Mouse (Mus musculus) megakaryocyte progenitor cell, adult 5-6 weeks (primary cell): ENCODE measurements around the gene Art3. TPM values are rescaled to one million over a fixed set of nuclear protein-coding genes. Genes with fewer than 3 reads are reported as not detected.
"Not testable (repeated sequence)": the region's sequence is repeated elsewhere in the genome, so short reads cannot be mapped to it uniquely, and the experiment has no call there.

Experiments
- ATAC-seq: replicated peaks from 2 replicates; pipeline ENCODE4 v1.8.0; 2016; ENCODE audit warnings: mild to moderate bottlenecking, moderate TSS enrichment, inconsistent platforms; ENCODE audit not compliant: poor library complexity
- total RNA-seq, 2 experiments: library from RNA; stranded (forward) in 1 of 2; stranded (reverse) in 1 of 2; fragments of 157-497, 149-512 nt in 1 of 2; fragments of 200-1000 nt in 1 of 2; gene quantifications; 2 replicates each; pipeline versions ENCODE4 v1.2.3 to v1.2.4; 2015 to 2017

Art3 gene
- total RNA-seq, 2 experiments from 2014 or later: 1.5 TPM; not detected in 1

DNA sequence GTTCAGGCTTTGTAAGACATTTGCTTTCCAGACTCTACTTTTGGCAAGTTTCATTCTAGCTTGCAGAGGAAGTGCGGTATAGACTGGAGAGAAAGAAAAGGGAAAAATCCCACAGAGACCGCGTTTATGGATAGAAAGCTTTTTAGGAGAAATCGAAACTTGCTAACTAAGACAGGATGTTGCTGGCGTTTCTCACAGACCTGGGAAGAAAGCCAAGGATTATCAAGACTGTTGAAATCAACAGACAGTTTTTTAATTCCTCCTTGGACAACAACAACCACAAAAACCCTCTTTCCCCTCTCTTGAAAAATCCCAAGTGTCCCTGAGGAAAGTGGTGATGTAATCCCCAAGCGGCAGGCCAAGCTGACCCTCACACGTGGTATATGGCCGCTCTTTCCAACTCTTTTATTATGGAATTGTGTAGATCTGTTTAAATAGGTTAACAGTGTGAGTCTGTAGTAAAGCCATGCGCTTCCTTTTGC lies 773 bp downstream of the Art3 start:
- peak; percentile 59 for ATAC-seq

DNA sequence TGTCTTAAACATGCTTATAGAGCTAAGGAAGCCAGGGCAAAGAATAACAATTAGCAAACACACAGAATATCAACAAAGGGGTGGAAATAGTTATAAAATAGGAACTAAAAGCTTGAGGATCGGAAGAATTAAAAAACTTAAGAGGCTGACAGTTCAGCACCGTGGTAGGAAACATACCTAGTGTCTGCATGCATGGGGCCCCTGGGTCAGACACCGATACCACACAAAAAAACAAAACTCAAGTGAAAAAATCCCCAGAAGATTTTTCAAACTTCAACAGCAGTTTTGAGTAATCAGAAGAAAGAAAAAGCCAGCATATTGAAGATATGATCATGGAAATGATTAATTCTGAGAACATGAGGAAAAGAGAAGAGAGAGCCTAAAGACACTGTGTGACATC lies 5.1 kb downstream of the Art3 start:
- ATAC-seq: no peak

DNA sequence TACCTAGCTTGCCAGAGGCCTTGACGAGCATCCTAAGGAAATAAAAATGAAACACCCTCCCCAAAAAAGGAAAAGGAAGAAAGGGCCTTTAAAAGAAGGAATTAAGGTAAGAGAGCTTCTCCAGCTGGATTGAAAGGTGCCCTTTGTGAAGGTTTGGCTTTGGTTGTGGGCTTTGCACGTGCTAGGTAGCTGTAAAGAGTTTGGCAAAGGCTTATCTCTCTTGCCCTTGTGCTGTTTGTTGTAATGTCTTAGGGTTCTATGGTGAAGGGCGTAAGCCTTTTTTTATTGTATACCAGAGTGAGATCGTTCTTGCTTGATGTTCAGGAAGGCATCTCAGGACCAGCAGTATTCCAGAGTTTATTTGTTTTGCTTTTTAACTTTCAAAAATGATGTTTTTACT lies 9.0 kb downstream of the Art3 start:
- ATAC-seq: peak; percentile 64; the same call in 1 of the 2 replicates

DNA sequence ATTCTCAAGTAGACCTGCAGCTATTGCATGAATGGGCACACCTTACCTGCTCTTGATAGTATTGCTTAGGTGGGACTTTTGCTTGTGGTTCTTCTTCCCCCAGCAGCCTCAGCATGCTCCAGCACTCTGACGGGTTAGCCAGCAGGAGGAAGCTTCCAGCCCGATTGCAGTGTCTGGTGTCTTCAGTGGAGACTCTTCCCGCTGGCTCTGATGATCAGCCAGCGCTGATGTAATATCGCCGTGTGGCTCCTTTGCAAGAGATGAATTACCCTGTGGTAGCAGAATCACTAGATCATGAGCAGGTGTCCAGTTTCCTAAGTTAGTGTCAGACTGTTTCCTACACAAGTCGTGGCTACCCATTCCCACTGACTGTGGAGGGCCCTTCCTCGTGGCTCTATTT lies 13.4 kb downstream of the Art3 start:
- peak; percentile 19; the same call in 1 of the 2 replicates for ATAC-seq

DNA sequence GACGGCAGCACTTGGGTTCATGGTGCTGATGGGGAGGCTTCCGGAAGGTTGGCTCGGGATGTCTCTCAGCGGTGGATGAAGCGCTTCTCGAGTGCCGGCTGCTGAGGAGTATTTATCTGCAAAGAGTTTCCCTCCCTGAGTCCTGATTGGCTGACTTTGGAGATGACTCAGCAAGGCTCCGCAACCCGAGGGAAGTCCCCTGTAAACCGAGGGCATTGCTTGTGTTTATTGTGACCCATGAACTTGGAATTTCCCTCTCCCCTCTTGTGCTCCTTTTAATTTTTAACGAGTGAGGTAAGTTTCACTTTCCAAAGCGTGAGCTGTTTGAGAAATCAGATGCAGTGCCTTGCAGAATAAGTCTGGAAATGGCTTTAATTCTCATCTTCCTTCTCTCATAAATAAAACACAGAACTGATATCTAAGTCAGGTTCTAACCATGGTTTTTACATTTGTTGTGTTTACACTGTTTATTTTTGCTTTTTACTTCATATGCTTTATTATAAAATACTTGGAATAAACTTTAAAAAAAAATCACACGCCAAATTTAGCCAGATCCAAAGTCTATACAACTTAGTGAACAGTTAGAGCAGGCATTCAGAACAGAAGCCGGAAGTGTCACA lies 17.3 kb downstream of the Art3 start, which contains the start of gene Cxcl10:
Gene Cxcl10 (minus strand): TSS at position 96 of the 620 bp plus-strand sequence.
- peak; percentile 83 for ATAC-seq

DNA sequence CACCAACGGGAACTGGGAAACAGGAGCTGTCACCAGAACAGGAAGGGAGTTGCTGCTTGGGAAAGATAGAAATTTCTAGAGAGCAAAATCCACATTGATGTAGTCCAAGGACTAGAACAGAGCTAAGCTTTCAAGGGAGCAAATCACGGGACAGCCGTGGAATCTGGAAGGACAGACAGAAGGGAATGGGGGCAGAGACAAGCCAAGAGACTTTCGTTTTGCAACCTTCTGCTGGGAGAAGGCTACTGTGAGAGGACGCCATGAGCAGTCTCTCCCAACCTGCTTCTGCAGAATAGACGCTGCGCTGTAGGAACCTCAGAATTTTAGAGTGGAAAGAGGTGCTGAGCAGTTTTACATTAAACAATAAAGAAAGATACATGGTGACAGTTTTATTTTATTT lies 18.1 kb downstream of the Art3 start:
- no peak for ATAC-seq

DNA sequence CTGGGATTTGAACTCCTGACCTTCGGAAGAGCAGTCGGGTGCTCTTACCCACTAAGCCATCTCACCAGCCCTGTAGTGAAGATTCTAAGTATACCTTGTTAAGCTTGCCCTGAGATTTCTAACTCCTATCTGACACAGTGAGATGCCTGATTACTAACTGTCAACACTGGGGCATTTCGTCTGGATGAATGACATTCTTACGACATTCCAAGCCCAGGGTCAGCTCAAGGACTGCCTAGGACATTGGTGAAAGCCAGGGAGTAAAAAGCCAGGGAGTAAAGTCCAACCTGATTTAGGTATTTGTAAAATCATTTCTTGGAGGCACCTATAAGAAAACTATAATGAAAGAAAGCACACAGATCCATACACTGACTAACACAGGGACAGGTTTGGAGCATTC lies 21.1 kb downstream of the Art3 start:
- ATAC-seq: not testable (repeated sequence)

DNA sequence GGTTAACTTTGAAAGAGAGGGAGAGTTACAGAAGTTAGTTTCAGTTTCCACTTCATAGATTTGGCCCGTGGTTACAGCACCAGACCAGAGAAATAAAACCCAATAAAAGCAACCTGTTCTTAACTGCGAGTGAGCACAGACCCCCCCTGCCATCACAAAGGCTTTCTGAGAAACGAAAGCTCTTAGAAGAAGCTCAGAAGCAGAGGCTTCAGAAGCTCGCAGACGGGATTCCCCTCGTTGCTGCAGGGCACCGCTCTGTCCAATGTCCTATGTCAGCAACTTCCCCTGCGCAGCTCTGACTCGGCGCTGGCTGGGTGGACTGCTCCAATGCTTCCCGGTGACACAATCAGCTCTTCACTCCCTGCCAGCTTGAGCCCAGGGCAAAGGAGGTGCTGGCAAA lies 21.9 kb downstream of the Art3 start:
- ATAC-seq: peak; percentile 76

DNA sequence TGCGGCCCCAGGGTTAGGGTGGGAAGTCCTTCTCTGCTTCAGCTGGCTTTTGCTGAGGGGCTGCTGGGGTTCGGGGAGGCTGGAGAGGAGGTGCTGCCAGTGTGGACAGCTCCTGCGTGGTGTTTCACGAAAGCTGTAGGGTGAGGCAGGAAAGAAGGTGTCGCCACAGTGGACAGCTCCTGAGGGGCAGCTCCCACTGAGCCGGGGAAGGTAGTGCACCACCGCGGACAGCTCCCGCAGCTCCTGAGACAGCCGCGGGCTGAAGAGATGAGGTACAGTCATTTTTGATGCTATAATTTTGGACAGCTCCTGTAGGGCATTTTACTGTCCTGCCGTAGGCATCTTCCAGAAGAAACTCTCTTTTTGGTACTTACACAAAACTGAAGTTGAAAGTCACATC lies 26.4 kb downstream of the Art3 start:
- peak; percentile 73 for ATAC-seq

DNA sequence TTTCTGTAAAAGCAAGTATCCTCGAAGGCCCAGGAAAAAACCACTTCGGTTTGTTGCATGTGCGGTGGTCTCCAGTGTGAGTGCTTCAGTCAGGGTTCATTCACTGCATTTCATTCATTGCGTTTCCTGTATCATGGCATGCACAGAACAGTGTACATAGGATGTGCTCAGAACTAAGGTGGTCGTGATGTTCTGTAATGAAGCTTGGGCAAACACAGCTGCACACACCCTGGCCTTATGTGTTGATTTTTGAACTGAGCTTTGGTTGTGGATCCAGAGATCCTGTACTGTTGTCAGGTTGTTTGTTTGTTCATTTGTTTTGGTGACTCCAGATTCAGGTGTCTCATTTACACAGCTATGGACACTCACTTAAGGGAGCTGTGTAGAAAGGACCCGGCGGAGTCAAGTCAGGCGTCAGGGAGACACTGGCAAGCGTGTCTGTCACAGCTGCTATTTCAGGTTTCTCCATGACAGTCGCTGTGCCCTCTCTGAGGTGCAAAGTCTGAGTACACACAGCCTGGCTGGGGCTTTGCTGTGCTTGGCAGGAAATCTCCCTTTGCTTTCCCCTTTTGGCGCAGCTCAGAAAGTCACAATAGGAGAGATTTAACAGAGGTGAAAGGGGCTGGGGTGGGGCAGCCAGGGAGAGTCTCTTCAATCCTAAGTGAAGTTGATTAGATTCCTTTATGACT lies 27.3 kb downstream of the Art3 start:
- no peak for ATAC-seq

DNA sequence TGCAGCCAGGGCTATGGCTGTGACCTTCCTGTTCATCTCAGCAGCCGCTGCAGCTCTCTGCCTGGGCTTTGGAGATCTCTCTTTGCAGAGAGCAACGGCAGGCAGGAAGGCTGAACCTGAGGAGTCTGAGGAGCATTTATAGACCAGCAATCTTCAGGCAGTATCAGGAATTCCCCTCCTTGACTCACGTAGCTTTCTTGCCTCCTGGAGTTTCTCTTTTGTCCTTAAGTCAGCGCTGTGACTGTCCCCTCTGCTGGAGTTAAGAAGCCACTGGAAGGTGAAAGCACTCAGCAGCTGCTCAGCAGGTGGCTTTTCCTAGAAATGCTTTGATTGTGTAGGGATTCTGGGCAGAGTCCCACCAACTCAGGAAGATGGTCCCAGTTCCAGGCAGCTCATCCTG lies 31.6 kb downstream of the Art3 start:
- no peak for ATAC-seq

DNA sequence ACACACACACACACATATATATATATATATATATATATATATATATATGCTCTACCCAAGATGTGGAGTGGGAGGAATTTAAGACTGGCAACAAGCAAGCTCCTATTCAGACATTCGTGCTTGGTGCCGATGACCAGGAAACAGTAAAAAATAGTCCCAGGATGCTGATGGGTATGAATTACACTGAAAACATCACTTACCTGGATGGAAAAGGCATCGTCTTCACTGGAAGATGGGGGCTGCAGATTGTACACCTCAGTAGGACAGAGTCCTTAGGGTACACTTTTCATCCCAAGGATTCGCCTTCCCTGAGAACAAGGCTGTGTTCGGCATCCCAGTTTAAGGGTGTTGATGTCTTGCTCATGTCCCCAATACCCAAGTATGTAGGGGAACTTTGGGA lies 32.4 kb downstream of the Art3 start:
- ATAC-seq: no peak

DNA sequence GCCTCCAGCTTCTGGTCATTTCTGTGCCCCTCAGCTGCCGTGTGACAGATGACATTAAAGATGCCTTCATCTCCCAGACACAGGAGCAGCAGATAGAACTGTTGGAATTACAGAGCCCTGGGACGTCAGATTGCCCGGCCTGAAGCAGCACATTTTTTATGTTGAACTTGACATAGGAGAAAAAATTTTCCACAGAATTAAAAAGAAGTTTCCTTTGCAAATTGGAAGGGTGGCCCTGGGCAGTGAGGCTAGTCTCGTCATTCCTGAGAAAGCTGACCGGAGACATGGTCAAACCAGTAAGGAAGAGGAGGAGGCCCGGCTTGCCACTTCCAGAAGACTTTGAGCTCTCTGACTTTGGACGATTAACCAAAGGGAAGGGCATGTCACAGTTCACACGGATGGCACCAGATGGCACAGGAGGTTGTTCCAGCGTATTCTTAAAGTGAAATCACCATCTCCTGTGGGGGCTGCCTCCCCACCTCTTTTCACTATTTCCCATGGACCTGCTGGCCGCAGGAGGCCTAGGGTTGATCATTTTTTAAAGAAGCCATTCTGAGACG lies 33.6 kb downstream of the Art3 start:
- no peak for ATAC-seq

DNA sequence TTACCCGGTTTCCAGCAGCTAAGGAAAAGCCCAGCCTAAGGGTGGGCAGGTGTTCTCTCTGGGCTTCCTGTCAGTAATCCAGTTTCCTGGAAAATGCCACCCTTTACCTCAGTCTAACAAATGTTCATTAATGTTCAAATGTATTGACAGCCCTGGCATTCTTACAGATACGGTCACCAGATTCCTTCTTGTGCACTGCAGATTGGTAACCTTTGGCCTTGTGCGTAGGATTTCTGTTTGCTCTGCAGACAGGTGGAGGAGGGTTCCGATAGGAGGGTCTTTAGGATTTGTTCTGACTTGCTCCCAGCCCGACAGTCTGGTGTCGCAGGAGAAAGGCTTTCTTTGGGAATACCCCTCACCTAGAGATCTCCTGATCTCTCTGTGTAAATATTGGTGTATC lies 34.9 kb downstream of the Art3 start:
- no peak for ATAC-seq

DNA sequence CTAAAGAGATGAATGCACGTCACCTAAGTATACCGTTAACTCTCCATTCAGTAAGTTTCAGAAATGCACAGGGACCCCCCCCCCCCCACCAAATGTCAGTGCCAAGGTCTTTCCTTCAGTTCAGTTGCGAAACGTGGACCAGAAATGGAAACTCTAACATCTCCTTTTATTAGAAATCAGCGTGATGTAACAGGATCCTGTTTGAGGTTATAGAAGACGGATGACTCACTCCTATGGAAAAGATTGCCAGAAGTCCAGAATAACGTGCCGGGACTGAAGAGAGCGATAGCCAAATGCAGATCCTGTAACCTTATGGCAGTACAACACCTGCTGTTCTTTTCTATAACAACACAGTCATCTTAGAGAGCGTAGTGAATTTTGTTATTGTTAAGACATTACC lies 36.8 kb downstream of the Art3 start:
- peak; percentile 69 for ATAC-seq

DNA sequence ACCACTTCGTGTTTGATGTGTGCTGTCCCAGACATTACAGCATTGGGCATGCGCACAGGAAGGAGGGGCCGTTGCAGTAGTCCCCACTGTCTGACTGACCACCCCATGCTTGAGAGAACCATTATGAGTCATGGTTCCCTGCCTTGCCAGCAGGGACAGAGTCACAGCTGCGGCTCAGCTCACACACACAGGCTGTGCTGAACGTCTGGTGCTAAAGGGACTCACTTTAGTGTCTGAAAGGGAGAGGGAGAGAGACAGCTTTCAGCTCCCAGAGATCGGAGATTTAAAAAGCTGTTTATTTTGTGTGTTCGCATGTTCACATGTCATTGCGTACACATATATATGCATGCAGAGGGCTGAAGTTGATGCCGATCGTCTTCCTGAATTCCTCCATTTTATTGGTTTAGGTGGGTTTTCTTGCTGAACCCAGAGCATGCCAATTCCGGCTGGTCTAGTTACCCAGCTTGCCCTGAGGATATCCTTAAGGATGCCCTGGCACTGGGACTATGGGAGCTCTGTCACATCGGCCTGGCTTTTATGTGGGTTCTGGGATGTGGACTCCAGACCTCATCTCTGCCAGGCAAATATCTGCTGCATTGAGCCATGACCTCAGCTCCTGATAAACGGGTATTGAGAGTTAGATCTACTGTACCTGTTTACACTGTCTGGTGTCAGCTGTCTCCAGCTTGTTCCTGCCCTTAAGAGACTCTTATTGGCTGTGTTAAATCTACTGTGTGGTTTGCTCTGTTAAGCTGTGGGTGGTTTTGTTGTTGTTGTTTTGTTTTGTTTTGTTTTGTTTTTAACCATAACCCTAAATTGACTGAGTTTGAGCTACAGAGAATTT lies 37.7 kb downstream of the Art3 start:
- ATAC-seq: peak; percentile 64

DNA sequence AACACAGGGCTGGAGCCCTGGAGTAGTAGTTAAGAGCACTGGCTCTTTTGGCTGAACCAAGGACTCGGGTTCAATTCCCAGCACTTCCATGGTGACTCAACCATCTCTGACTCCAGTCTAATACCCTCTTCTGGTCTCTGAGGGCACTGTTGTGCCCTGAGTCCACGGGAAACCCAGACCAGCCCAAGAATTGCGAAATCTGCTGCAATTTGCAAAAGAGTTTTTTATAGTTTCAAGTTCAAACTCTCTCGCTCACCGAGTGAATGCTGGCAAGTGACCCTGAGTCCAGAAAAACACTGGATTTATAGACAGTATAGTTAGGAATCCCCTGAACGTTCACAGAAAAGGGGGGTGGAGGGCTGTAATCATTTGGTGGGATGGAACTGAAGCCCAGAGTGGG lies 38.8 kb downstream of the Art3 start:
- no peak for ATAC-seq

DNA sequence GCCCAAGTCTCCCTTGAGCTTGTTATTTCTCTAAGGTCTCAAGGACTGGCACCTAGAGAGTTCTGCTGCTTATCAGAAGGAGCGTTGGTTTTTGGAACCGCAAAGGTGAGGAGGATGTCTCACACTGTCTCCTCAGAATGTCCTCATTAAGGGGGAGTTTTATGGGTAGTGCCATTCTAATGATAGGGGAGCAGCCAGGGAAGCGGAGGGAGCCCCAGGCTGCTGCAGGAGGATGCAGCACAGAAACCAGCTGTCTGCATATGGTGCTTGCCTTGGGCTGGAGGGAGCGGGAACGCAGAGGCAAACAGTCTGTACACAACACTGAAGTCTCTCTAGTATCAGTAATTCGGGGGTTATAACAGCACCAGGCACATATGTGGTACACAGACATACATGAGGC lies 39.3 kb downstream of the Art3 start:
- no peak for ATAC-seq

DNA sequence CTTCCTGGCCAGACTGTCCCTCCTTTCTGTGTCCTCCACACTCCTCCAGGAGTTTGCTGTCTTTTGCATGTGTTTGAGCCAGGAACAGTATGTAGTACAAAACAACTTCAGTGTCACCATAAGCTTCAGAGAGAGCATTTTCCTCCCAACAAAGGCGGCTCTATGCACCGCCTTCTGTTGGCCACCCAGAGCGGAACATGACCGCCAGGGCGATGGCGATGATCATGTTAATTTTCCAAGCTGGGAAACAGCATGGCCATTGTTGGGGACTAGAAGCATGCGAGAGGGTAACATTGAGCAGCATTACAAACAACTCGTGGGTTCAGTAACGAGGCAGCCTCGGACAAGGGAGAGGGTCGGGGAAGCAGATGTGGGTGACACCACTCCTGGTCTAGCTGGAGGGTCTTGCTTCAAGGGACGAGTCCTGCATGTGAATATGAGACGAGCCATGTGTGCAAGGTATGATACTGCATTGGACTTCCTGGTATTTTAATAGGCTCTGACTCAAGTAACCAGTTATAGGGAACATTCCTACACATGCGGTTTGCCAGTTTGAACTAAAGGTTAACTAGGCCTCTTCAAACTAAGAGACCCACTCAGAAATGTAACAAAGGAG lies 39.8 kb downstream of the Art3 start:
- ATAC-seq: no peak

DNA sequence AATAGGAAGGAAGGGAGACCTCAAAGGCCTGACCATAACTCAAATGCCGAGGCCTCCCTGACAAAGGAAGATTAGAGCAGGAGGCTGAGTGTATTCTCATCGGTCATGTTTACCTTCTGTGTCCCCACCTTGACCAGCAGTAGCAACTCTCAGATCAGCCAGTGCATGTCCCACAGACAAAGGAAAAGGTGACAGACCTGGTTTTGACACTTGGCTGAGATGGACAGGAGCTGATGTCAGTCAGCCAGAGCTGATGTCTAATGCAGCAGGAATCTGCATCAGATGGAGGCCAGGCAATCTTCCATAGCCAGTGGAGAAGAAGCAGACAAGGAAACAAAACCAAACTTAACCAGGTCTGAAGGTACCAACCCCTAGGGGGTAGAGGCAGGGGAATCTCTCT lies 41.0 kb downstream of the Art3 start:
- no peak for ATAC-seq

DNA sequence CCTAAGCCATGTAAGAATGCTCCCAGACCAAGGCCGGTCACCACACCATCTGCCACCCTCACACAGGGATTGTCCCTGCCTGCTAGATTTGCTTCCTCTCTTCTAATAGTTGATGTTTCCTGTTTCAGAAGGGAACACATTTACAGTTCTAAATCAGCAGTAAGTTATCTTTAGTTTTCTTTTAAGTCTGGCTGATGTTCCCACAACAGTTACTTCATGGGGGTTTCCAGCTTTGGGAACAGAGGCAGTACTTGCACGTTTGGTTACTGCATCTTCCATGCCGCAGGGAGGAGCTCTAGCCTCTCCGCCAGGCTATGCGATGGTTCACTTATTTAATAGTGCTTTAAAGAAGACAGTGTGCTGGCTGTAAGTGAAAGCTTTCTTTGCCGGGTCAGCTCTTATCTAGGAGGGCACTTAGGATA lies 43.1 kb downstream of the Art3 start:
- peak; percentile 58 for ATAC-seq
